Mouse (Mus musculus): ENCODE data around the gene Otud7b. TPM values are rescaled to one million over a fixed set of nuclear protein-coding genes. Genes with fewer than 3 reads are reported as not detected.
"Not testable (repeated sequence)": the region's sequence is repeated elsewhere in the genome, so short reads cannot be mapped to it uniquely, and the experiment has no call there.

The Otud7b gene
- polyA plus RNA-seq, 1 experiment = 11.6 TPM

DNA sequence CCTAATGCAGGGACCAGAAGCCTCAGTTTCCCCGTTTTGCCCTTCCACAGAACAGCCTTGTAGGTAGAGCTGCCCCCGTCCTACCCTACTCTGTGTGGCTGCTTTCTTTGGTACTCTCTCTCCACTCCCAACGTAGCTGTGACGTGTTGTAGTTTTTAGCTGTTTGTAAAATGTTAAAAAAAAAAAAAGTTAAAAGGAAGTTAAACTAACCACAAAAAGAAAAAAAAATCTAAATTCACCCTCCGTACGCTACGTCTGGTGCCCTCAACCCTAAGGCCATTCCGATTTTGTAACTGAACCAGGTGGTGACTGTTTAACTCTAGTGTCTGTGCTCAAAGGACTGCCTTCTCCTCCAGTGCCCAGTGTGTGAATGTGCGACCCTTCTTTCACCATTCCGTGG, 90.6 kb downstream of the Otud7b start:
- H3K36me3 ChIP-seq (ENCODE audit: control insufficient read depth, insufficient read depth, low read length) = no peaks in the 10 kb centered on the region
- H3K27ac ChIP-seq (ENCODE audit: control insufficient read depth, insufficient read depth, low read length) = no peak overlapping the region
- peaks cover 22% of the 10 kb centered on the region for H3K4me1 ChIP-seq (replicated peaks; ENCODE audit: control insufficient read depth, insufficient read depth, low read length)
- TF ChIP-seq POLR2A (IDR thresholded peaks at IDR 0.05; ENCODE audit: control insufficient read depth, extremely low read depth, insufficient read depth, low read length, poor library complexity) = no peak
- 21% methylated on average over 10 of the region's 10 CpGs for WGBS
- DNase-seq = no peak
- H3K4me3 ChIP-seq (ENCODE audit: control insufficient read depth, insufficient read depth, low read length) = no peak overlapping the region
- no peaks in the 10 kb centered on the region for H3K27me3 ChIP-seq (ENCODE audit: control insufficient read depth, insufficient read depth, low read length)

DNA sequence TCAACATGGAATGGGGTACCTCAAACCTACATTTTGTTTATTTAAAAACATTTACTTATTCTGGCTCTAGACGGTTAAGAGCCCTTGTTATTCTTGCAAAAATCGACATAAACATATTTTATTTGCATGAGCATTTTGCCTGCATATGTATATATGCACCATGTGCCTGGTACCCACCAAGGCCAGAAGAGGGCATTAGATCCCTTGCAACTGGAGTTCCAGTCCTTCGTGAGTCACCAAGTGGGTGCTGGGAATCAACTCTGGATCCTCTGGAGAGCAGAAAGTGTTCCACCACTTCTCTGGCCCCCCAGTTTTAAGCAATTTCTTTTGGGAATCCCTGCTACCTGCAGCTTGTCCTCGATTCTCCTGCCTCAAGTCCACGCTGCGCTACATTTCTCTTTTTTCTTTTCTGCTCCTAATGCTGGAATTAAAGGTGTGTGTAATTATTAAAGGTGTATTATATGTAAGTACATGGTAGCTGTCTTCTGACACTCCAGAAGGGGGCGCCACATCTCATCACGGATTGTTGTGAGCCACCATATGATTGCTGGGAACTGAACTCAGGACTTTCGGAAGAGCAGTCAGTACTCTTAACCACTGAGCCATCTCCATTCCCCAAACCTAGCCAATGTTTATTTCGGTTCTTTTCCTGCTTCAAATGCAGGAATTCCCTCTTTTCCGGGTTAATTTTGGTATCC, 91.4 kb downstream of the Otud7b start:
- 98% methylated on average over 11 of the region's 11 CpGs for WGBS
- no peak for DNase-seq
- H3K4me1 ChIP-seq (replicated peaks; ENCODE audit: control insufficient read depth, insufficient read depth, low read length) = peaks cover 22% of the 10 kb centered on the region
- no peaks in the 10 kb centered on the region for H3K36me3 ChIP-seq (ENCODE audit: control insufficient read depth, insufficient read depth, low read length)
- no peak overlapping the region for H3K27ac ChIP-seq (ENCODE audit: control insufficient read depth, insufficient read depth, low read length)
- no peaks in the 10 kb centered on the region for H3K27me3 ChIP-seq (ENCODE audit: control insufficient read depth, insufficient read depth, low read length)
- no peak overlapping the region for H3K4me3 ChIP-seq (ENCODE audit: control insufficient read depth, insufficient read depth, low read length)
- no peak for TF ChIP-seq POLR2A (IDR thresholded peaks at IDR 0.05; ENCODE audit: control insufficient read depth, extremely low read depth, insufficient read depth, low read length, poor library complexity)
- no peak for TF ChIP-seq CTCF (IDR thresholded peaks at IDR 0.05; ENCODE audit: borderline replicate concordance, control insufficient read depth, extremely low read depth, insufficient read depth, low read length, poor library complexity)

DNA sequence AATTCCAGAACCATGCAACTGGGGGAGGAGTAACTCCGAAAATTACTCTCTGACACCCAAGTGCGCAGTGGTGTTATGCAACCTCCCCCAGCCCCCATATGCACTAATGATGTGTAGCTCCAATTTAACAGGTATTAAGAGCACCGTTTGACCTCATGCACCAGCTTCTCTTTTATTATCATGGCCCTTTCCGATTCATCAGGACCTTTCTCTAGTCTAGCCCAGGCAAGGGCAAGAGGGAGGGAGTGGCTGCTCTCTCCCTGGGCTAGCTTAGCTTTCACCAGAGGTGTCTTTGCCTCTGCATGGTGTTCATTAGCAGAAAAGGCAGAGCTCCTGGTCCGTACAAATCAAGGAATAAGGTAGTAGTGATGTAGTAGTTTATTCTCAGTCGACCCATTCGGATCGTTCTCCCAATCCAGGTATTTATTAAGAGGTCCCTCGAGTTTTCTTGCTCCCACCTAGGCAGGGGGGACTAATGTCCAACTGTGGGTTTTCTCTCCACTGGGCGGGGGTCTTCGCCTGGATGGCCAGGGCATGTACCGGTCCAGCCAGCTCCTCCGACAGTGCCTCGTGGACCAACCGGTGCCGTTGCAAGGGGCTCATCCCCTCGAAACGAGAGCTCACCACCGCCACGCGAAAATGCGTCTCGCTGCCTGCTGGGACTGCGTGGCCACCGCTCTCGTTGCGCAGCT, 92.3 kb downstream of the Otud7b start:
- H3K4me1 ChIP-seq (replicated peaks; ENCODE audit: control insufficient read depth, insufficient read depth, low read length) = peaks cover 22% of the 10 kb centered on the region
- no peak overlapping the region for H3K27ac ChIP-seq (ENCODE audit: control insufficient read depth, insufficient read depth, low read length)
- no peak for TF ChIP-seq CTCF (IDR thresholded peaks at IDR 0.05; ENCODE audit: borderline replicate concordance, control insufficient read depth, extremely low read depth, insufficient read depth, low read length, poor library complexity)
- TF ChIP-seq POLR2A (IDR thresholded peaks at IDR 0.05; ENCODE audit: control insufficient read depth, extremely low read depth, insufficient read depth, low read length, poor library complexity) = no peak
- WGBS = 22% methylated on average over 27 of the region's 27 CpGs
- no peak for DNase-seq
- H3K27me3 ChIP-seq (ENCODE audit: control insufficient read depth, insufficient read depth, low read length) = no peaks in the 10 kb centered on the region
- no peaks in the 10 kb centered on the region for H3K36me3 ChIP-seq (ENCODE audit: control insufficient read depth, insufficient read depth, low read length)
- H3K4me3 ChIP-seq (ENCODE audit: control insufficient read depth, insufficient read depth, low read length) = peak overlapping the region; percentile 89

- Histone ChIP-seq H3K4me3 (ENCODE audit: control insufficient read depth, insufficient read depth, low read length) (peak overlapping the region; percentile 89), H3K4me1 (replicated peaks; ENCODE audit: control insufficient read depth, insufficient read depth, low read length) (peaks cover 22% of the 10 kb centered on the region), H3K27me3 (ENCODE audit: control insufficient read depth, insufficient read depth, low read length) (no peaks in the 10 kb centered on the region), H3K27ac (ENCODE audit: control insufficient read depth, insufficient read depth, low read length) (peak overlapping the region; percentile 67; the same call in 1 of the 2 replicates), H3K36me3 (ENCODE audit: control insufficient read depth, insufficient read depth, low read length) (no peaks in the 10 kb centered on the region)
- WGBS = under 1% methylated on average over 50 of the region's 50 CpGs
- DNase-seq = peak; percentile 84
- TF ChIP-seq CTCF (IDR thresholded peaks at IDR 0.05; ENCODE audit: borderline replicate concordance, control insufficient read depth, extremely low read depth, insufficient read depth, low read length, poor library complexity) (no peak), POLR2A (IDR thresholded peaks at IDR 0.05; ENCODE audit: control insufficient read depth, extremely low read depth, insufficient read depth, low read length, poor library complexity) (peak; percentile 67)
Observed at GRCm38 (mm10) chr3:96197129-96197749, 92.9 kb downstream of the Otud7b start.

DNA sequence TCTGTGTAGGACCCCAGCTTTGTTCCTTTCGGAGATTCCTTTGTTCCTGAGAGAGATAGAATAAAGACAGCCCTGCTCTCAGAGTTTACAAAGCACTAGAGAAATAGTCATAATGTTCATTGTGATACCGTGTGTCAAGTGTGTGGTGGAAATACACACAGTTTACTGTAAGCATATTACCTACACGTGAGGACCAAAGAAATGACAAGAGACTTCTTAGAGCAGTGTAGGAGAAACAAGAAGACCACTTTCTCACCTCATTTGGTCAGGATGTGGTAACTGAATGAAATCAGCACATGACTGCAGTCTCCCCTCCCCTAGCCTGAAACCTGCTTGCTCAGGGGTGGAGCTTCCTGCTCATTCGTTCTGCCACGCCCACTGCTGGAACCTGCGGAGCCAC, 93.9 kb downstream of the Otud7b start:
- DNase-seq = peak; percentile 51
- H3K27ac ChIP-seq (ENCODE audit: control insufficient read depth, insufficient read depth, low read length) = peak overlapping the region; percentile 96
- peak overlapping the region; percentile 27; the same call in 1 of the 2 replicates for H3K4me3 ChIP-seq (ENCODE audit: control insufficient read depth, insufficient read depth, low read length)

DNA sequence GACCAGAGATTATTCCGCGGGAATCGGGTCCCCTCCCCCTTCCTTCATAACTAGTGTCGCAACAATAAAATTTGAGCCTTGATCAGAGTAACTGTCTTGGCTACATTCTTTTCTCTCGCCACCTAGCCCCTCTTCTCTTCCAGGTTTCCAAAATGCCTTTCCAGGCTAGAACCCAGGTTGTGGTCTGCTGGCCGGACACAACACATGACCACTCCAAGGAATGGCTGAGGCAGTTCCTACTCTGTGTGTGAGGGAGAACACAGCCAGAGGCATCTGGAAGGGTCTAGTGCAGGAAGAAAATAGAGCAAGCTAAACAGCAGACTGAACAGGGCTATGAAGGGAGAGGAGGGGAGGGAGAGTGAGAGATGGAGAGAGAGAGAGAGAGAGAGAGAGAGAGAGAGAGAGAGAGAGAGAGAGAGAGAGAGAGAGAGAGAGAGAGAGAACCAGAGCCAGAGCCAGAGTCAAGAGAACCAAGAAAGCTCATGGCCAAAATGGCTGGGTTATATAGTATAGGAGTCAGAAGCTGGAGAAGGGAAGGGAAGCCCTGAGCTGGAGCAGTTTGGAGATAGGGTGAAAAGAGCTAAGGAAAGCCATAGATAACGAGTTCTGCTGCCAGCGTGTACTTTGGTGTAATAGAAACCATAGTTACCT, 94.4 kb downstream of the Otud7b start:
- not testable (repeated sequence) for DNase-seq; H3K36me3 ChIP-seq (ENCODE audit: control insufficient read depth, insufficient read depth, low read length); H3K27me3 ChIP-seq (ENCODE audit: control insufficient read depth, insufficient read depth, low read length); H3K27ac ChIP-seq (ENCODE audit: control insufficient read depth, insufficient read depth, low read length); H3K4me3 ChIP-seq (ENCODE audit: control insufficient read depth, insufficient read depth, low read length)
- 35% methylated on average over 8 of the region's 8 CpGs for WGBS
- peaks cover 22% of the 10 kb centered on the region for H3K4me1 ChIP-seq (replicated peaks; ENCODE audit: control insufficient read depth, insufficient read depth, low read length)

More for the DNA sequence above, 93.9 kb downstream of the Otud7b start:
- TF ChIP-seq CTCF (IDR thresholded peaks at IDR 0.05; ENCODE audit: borderline replicate concordance, control insufficient read depth, extremely low read depth, insufficient read depth, low read length, poor library complexity) (no peak), POLR2A (IDR thresholded peaks at IDR 0.05; ENCODE audit: control insufficient read depth, extremely low read depth, insufficient read depth, low read length, poor library complexity) (no peak)
- Histone ChIP-seq H3K27me3 (ENCODE audit: control insufficient read depth, insufficient read depth, low read length) (no peaks in the 10 kb centered on the region), H3K36me3 (ENCODE audit: control insufficient read depth, insufficient read depth, low read length) (no peaks in the 10 kb centered on the region), H3K4me1 (replicated peaks; ENCODE audit: control insufficient read depth, insufficient read depth, low read length) (peaks cover 22% of the 10 kb centered on the region)
- WGBS = 2% methylated on average over 6 of the region's 6 CpGs

Measured in thymus, adult 2 months (tissue).